Mouse (Mus musculus) small intestine, adult 2 months (tissue): ENCODE results near the gene Nckap1l.

Experiments used
- CTCF ChIP-seq: fragments of 200-500 bp; IDR thresholded peaks from 2 replicates; pipeline ENCODE4 v1.5.1; 2012; ENCODE audit warnings: low read depth, mild to moderate bottlenecking, control low read depth, inconsistent platforms, low read length, moderate library complexity, mixed read lengths; ENCODE audit not compliant: insufficient replicate concordance, insufficient read length; ENCODE audit errors: extremely low read depth
- POLR2A ChIP-seq: fragments of 200-500 bp; IDR thresholded peaks from 2 replicates; pipeline ENCODE4 v1.6.1; 2012; ENCODE audit warnings: low read depth, mild to moderate bottlenecking, control low read depth, inconsistent platforms, low read length, moderate library complexity

DNA sequence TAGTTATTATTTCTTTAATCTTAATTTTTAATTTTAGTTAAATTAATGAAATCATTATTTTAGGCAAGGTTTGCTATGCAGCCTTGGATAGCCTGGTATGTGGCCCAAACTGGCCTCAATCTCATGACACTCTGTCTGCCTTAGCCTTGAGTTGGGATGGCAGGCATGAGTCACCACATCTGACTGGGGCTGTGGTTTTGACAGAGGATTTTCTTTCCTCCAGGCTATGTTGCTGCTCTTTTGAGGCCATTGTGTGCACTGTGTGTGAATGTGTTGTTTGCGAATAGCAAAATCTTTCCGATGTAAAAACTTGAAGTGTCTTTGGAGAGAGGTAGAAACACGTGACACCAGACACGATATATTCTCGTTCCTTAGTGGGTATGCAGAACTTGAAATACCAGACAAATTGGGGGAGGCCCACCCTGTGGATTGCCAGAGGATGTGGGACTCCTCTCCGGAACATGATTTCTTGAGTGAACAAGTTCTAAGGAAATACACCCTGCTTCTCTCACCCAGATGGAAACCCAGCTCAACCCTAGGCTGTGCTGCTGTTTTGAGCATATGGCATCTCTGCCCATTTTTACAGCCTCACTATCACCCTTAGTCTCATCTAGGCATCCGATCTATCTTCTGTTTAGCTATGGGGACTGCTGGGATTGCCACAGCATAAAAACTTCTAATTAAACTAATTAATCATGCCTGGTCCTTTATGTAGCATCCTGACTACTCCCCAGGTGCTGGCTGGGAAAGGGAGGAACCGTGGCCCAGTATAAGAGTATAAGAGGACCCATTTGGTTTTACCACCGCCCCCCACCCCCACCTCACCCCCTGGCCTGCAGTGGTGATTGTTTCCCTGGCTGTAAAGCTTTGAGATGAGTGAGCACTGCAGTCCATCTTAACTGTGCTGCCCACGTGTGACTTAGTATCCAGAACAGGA, 42.9 kb downstream of the Nckap1l start:
- TF ChIP-seq POLR2A (no peak), CTCF (no peak)
